Mouse (Mus musculus): Measurements from ENCODE around the gene Olfr165. TPM values are rescaled to one million over a fixed set of nuclear protein-coding genes. Genes with fewer than 3 reads are reported as not detected.

Olfr165 gene
- polyA plus RNA-seq (2012; rRNA removed; ENCODE audit: low replicate concordance) = 1.2 and 3.8 TPM in 2 replicates

GRCm38 (mm10) chr16:19423034-19423433, at the start of gene Olfr165:
TSS of gene Olfr165 (minus strand) at chr16:19423134.

Other genes with a start within 250 kb of the Olfr165 start
- gene Olfr164, start 109.1 kb downstream of the Olfr165 start, polyA plus RNA-seq (2012; rRNA removed; ENCODE audit: low replicate concordance) = not detected in 2 replicates
- gene Olfr166, start 60.6 kb upstream of the Olfr165 start, polyA plus RNA-seq (2012; rRNA removed; ENCODE audit: low replicate concordance) = not detected in 2 replicates
- gene Olfr167, start 99.1 kb upstream of the Olfr165 start, polyA plus RNA-seq (2012; rRNA removed; ENCODE audit: low replicate concordance) = not detected in 2 replicates
- not detected in 2 replicates for gene Olfr168, start 112.4 kb upstream of the Olfr165 start, polyA plus RNA-seq (2012; rRNA removed; ENCODE audit: low replicate concordance)
- gene Olfr169, start 148.7 kb upstream of the Olfr165 start, polyA plus RNA-seq (2012; rRNA removed; ENCODE audit: low replicate concordance) = not detected in 2 replicates
- gene Olfr170, start 188.7 kb upstream of the Olfr165 start, polyA plus RNA-seq (2012; rRNA removed; ENCODE audit: low replicate concordance) = not detected in 2 replicates
- gene Olfr171, start 206.8 kb upstream of the Olfr165 start, polyA plus RNA-seq (2012; rRNA removed; ENCODE audit: low replicate concordance) = not detected in 2 replicates

Measured in duodenum, adult 2 months (tissue).